Mouse (Mus musculus): Measurements from ENCODE around the gene Agpat4.
A peak's percentile ranks its signal among the peaks of the same experiment; 100 is the strongest.

Agpat4 gene

GRCm38 (mm10) chr17:12161877-12162276, 43.4 kb downstream of the Agpat4 start:
- no peak for DNase-seq

- DNase-seq: no peak
These were observed 44.3 kb downstream of the Agpat4 start for GRCm38 (mm10) chr17:12162824-12163223.

DNA sequence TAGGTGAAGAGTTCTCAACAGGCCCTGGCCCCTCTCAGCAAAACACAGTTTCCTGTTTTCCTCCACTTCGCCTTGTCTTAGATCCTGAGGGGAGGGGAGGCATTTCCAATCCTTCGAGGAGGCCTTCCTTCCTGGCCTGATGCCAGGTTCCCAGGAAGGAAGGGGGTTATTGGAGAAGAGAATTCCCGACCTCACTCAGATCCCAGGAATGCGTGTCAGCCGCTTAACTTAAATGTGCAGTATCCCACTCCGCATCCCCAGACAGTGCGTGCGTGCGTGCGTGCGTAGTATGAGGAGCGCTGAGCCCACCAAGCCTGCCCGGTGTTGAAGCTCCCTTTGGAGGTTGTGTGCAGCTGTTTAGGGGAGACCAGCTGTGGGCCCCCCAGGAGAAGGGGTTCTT, 44.9 kb downstream of the Agpat4 start:
- DNase-seq: no peak

DNA sequence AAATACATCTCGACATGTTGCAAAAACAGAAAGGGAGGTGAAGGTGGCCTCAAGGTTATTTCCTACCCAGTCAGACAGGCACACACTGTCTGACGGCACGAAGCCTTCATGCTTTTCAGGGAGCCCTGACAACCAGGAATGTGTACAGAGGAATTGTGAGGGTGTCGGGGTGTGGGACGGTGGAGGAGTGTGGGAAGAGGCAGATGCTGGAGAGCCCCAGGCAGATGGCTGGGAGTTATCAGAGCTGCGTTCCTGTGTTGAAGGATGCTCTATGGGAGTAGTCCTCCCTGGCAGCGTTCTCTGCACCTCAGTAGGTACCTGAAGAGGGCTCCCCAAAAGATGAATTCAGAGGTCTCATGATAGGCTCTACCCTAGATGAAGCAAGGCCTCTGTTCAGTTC, 45.4 kb downstream of the Agpat4 start:
- no peak for DNase-seq

- DNase-seq: no peak
These were observed 46.0 kb downstream of the Agpat4 start for GRCm38 (mm10) chr17:12164507-12164906.

DNA sequence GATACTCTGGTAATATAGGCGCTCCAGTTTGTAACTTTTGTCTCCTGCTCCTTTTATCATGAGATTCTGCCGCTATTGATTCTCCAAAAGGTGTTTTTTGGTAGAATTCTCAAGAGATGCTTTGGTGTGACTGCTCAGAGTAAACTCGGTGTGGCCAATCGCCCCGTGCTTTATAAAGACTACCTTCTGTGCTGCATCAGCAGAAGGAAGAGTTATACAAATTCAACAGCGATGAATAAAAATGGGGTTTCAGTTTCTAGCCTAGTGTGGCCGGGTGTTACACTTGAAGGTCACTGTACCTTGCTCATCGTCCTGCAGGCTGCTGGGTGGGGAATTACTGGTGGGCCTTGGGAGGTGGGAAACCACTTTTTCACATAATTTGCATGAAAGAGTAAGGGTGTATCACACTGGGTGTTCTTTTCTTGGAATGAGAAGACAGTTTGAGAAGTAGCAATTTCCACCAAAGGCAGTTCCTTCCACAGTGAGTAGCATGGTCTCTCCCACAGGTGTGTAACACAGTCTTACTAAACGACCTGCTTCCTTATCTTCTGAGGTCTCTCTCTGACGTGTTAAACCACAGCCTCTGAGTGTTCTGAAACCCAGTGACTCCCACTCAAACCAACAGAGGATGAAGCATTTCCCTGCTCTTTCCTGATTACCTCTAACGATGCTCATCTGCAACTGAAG, 46.6 kb downstream of the Agpat4 start:
- DNase-seq: no peak

- no peak for DNase-seq
These were observed 47.2 kb downstream of the Agpat4 start for GRCm38 (mm10) chr17:12165701-12166100.

- peak; percentile 57 for DNase-seq
These were observed 50.0 kb downstream of the Agpat4 start for GRCm38 (mm10) chr17:12168536-12168935.

GRCm38 (mm10) chr17:12169326-12169836, 50.9 kb downstream of the Agpat4 start:
- DNase-seq: no peak

DNA sequence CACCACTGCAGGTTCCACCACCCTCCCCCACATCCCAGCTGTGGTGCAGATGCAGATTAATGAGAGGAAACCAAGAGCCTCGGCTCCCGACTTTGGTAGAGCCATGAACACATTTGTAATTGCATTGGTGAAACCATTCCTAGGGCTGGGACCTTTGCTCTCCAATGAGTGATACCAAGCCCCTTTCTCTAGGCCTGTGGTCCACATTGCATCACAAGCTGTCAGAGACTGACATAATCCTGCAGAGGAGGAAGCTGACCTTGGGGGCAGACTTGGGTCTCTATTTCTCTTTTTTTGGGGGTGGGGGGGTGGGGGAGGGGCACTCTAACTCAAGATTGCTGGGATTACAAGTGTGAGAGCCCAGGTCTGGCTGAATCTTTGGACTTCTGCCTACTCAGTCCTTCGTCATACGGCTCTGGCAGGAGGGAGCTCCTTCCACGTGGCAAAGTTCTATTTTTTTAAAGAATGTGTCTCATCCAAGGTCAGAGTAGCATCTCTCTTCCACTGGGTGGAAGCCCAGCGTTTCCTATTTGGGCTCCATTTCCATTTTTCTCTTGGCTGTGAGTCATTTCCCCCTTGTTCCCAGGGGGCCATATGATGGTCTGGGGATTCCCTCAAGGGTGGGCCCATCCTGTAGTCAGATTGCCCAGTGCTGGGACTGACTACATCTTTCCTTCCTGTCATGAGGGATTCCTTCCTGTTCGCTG, 52.4 kb downstream of the Agpat4 start:
- DNase-seq: no peak

- no peak for DNase-seq
These were observed 53.2 kb downstream of the Agpat4 start for GRCm38 (mm10) chr17:12171666-12172065.

- no peak for DNase-seq
These were observed 55.7 kb downstream of the Agpat4 start for GRCm38 (mm10) chr17:12174221-12174620.

- no peak for DNase-seq
These were observed 56.4 kb downstream of the Agpat4 start for GRCm38 (mm10) chr17:12174896-12175295.

GRCm38 (mm10) chr17:12175626-12176025, 57.1 kb downstream of the Agpat4 start:
- DNase-seq: no peak

- DNase-seq: no peak
These were observed 60.8 kb downstream of the Agpat4 start for GRCm38 (mm10) chr17:12179339-12179738.

DNA sequence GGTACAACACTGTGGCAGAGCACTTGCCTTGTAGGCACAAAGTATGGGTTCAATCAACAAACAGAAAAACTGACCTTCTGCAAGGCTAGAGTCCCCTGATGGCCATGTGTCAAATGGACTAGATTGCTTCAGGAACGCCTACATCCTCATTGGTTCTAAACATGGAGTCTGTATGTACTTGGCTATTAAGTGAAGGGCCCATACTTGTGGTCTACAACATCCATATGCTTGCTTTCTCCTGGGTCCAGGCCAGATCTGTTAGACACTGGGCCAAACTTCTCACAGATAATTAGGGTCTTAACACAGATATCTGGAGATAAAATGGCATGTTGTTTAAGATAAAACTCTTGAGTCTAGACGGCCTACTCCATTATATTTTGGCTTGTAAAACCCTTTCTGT, 61.3 kb downstream of the Agpat4 start:
- no peak for DNase-seq

- DNase-seq: no peak
These were observed 64.4 kb downstream of the Agpat4 start for GRCm38 (mm10) chr17:12182702-12183485.

DNA sequence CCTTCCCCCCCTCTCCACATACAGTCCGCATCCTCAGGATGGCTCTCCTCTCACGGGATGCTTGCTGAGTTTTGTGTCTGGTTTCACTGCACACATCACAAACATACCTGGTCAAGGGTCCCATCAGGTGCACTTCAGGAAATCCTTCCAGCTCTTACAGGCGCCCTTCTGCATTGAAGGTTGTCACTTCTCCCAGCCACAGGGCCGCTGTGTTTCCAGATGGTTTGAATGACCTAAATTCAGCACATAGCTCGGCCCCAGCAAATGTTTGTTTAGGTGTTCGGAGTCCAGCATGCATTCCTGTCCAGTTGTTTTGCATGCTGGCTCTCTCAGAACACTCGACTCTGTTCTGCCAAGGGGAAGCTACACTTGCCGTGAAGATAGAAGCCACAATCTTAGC, 65.8 kb downstream of the Agpat4 start:
- DNase-seq: no peak

DNA sequence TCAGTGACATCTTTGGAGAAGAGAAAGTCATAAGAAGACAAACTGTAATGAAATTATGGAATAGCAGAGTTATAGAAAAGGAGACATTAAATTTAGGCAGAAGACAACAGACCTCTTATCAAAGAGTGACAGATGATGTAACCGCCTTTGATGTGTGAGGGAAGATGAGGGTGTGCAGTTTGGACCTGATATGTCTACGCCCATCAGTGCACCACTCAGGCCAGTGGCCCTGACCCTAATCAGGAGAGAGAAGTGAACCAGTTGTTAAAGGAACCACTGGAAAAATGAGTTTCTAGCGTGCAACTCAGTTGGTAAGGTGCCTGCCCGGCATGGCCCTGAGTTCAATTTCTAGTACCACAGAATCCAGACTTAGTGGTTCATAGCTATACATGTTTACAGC, 67.4 kb downstream of the Agpat4 start:
- no peak for DNase-seq

DNA sequence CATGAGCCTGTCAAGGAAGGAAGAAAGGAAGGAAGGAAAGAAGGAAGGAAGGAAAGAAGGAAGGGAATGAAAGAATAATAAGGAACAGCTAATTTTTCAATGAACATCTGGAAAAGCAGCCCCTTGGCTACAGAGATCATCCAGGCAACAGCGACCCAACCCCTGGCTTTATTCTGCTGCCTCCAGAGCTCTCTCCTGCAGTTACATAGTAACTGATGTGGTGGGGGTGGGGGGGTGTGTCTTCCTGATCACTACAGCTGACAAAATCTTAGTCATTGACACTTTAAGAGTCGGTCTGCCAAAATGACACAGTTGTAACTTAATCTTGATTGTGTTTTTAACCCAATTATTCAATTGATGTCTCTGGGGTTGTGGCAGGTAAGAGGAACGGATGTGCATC, 67.8 kb downstream of the Agpat4 start:
- DNase-seq: no peak

DNA sequence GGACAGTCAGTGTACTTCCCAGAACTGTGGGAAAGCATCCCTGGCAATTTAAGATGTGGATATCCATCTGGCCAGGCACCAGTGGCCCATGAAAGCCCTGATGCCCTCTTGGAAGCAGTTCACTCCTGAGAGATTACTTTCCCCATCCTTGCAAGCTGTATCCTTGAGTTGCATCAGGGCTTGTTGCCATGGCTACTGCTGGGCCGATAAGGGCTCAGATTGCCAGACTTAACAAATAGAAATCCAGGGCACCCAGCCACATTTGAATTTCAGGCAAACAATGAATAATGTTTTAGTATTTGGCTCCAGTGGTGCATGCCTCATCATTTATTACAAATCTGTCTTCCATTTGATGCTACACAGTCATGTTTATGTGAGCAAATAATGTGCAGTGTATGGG, 69.3 kb downstream of the Agpat4 start:
- peak; percentile 21 for DNase-seq

DNA sequence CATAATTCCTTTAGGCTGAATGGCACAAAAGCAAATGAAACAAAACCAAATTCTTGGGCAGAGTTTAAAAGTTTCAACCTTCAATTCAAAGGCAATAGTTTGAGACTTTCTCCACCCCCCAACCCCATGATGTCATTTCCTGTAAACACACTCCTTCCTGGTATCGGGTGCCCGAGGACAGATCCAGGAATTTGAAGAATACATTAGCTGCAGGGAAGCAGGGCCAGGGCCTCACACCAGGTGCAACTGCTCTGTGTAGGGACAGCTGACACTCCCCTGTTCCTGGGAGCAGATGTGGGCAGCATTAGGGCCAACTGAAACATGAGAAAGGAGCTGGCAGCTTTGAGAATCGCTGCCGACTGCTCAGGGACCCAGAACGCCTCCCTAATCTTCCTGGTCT, 76.6 kb downstream of the Agpat4 start:
- no peak for DNase-seq

GRCm38 (mm10) chr17:12195604-12196003, 77.1 kb downstream of the Agpat4 start:
- no peak for DNase-seq

DNA sequence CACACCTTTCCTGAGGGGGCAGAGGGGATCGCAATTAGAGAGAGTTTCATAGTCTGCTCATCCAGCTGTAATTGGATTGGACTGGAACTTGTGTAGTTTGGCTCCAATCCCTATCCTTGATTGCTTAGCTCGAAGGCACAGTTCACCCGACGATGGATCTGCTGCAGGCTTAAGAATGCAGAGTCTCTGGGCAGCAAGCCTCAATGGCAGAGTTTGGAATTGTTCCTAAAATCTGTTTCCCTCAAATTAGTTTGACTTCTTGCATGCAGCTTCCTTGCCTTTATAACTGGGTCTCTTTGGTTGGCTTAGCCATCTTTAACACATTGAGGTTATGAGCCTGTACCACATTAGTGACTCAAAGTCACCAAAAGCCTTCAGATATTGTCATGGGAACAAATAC, 81.4 kb downstream of the Agpat4 start:
- no peak for DNase-seq

All from cerebellum, adult 9-11 months (tissue).